Mouse (Mus musculus) G1E (cell line): ENCODE measurements around the gene Zfpl1. TPM values are rescaled to one million over a fixed set of nuclear protein-coding genes. Genes with fewer than 3 reads are reported as not detected.

Source experiments
- ATAC-seq: 2 replicates; pipeline ENCODE4 v1.8.0; 2016; ENCODE audit warnings: mild to moderate bottlenecking; ENCODE audit not compliant: insufficient number of reproducible peaks, poor library complexity, low FRiP score, severe bottlenecking; ENCODE audit errors: extremely low read depth
- DNase-seq: peaks from one replicate; pipeline ENCODE4 v3.0.0; 2012; ENCODE audit warnings: low spot score
- H3K27me3 ChIP-seq: 2 replicates; pipeline ENCODE4 v1.6.1; 2012; ENCODE audit warnings: mild to moderate bottlenecking, low read length, inconsistent platforms; ENCODE audit not compliant: insufficient read depth
- H3K36me3 ChIP-seq: replicated peaks from 2 replicates; pipeline ENCODE3; 2012; ENCODE audit warnings: mild to moderate bottlenecking, inconsistent platforms
- H3K4me1 ChIP-seq: 2 replicates; pipeline ENCODE4 v1.6.1; 2012; ENCODE audit warnings: low read depth, low read length, inconsistent platforms, mixed read lengths; ENCODE audit not compliant: insufficient read depth
- H3K4me3 ChIP-seq: 2 replicates; pipeline ENCODE4 v1.5.1; 2012; ENCODE audit warnings: low read depth, mild to moderate bottlenecking, inconsistent platforms, low read length, moderate library complexity, mixed read lengths
- H3K9me3 ChIP-seq: replicated peaks from 2 replicates; pipeline ENCODE4 v1.6.1; 2012; ENCODE audit warnings: inconsistent platforms
- CTCF ChIP-seq: IDR thresholded peaks from 2 replicates; pipeline ENCODE4 v1.5.1; 2012; ENCODE audit warnings: low read depth, low read length, inconsistent platforms, mixed read lengths
- GATA1 ChIP-seq: IDR thresholded peaks from 2 replicates; pipeline ENCODE4 v1.6.1; 2012; ENCODE audit warnings: borderline replicate concordance, low read length, inconsistent platforms, mixed read lengths
- GATA2 ChIP-seq: IDR thresholded peaks from 2 replicates; pipeline ENCODE4 v1.6.1; 2012; ENCODE audit warnings: low read depth, low read length, inconsistent platforms, borderline replicate concordance
- POLR2AphosphoS5 ChIP-seq: IDR thresholded peaks from 2 replicates; pipeline ENCODE4 v1.6.1; 2012; ENCODE audit warnings: low read depth, low read length, inconsistent platforms; ENCODE audit not compliant: insufficient replicate concordance
- TAL1 ChIP-seq: conservative IDR thresholded peaks from 2 replicates; pipeline ENCODE4 v1.6.1; 2012; ENCODE audit warnings: low read depth, low read length, inconsistent platforms, mixed read lengths
- polyA plus RNA-seq: library from polyadenylated mRNA; stranded (reverse); fragments of >175 nt; gene quantifications from 2 replicates; pipeline ENCODE4 v1.2.3, GENCODE M21; 2012
- total RNA-seq, 2 experiments: library from RNA; stranded (forward) in 1 of 2; stranded (reverse) in 1 of 2; fragments of 200-1000 nt in 1 of 2; fragments of >200 nt in 1 of 2; fragmentation: Nextera tagmentation in 1 of 2; gene quantifications; 2 replicates each; pipeline ENCODE4 v1.2.3; 2014 to 2017

Zfpl1 gene
- total and polyA plus RNA-seq, 3 experiments: 21.6 to 59.9 (median 32.8) TPM

DNA sequence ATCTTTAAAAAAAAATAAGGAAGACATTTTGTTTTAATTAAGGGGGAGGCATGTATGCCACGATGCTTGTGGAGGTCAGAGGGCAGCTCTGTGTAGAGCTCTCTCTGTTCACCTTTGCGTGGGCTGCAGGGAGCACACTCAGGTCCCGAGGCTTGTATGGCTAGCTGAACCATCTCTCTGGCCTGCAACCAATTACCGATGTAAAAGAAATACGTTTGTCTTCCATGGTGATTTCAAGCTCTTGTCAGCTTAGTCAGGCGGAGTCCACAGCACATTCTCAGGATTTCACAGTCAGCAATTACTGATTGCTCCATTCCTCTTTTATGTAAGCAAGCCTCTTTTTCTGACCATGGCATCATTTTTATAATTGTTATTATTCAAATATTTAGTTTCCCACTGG, 16.4 kb upstream of the Zfpl1 start:
- no peak for ATAC-seq
- no peak overlapping the region for H3K4me3 ChIP-seq
- TF ChIP-seq CTCF (no peak), TAL1 (no peak), POLR2AphosphoS5 (no peak), GATA1 (no peak), GATA2 (no peak)

DNA sequence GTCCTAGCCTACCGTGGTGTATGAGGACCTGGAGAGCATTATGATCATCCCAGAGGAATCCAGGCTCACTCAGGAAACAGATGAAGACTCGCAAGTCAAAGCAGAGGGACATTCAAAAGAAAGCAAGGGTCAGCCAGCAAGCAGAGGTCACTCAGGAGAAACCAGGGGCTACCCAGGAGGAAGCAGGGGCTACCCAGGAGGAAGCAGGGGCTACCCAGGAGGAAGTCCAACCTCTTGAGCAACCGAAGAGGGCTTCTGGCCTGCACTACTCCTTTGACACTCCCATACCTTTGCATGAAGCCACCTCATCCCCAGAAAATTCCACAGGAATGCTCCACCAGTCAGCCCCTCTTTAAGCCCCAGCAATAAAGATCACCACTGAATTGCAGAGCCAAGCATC, 13.1 kb upstream of the Zfpl1 start:
- Histone ChIP-seq H3K4me3 (no peak overlapping the region), H3K27me3 (no peaks in the 10 kb centered on the region), H3K9me3 (no peaks in the 10 kb centered on the region), H3K36me3 (peaks cover 76% of the 10 kb centered on the region), H3K4me1 (peaks cover 16% of the 10 kb centered on the region)
- no peak for ATAC-seq
- no peak for TF ChIP-seq TAL1
- no peak for TF ChIP-seq GATA1
- no peak for TF ChIP-seq CTCF
- no peak for TF ChIP-seq GATA2
- TF ChIP-seq POLR2AphosphoS5: no peak
- no peak for DNase-seq

More for the DNA sequence above, 16.4 kb upstream of the Zfpl1 start:
- H3K9me3 ChIP-seq: no peaks in the 10 kb centered on the region
- peaks cover 53% of the 10 kb centered on the region for H3K36me3 ChIP-seq
- H3K27me3 ChIP-seq: no peaks in the 10 kb centered on the region
- DNase-seq: no peak
- peaks cover 46% of the 10 kb centered on the region for H3K4me1 ChIP-seq

DNA sequence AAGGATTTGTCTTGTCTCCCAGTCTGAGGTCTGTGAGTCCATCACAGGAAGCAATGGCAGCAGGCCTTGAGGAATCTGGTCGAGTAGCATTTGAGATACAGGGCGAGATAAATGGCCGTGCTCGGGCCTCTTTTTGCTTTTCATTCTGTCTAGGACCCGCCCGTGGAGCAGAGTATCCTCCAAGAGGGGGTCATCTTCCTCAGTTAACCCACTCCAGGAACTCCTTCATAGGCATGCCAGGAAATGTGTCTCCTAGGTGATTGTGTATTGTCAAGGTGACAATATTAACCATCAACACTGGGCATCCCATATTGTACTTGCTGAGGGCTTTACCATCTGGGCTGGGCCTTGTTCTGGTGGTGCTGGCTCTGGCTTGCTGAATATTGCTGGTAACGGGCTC, 9.4 kb upstream of the Zfpl1 start, which contains the start of gene AC131692.1:
AC131692.1 (plus strand) TSS at position 301 of the 400 bp plus-strand sequence.
- Histone ChIP-seq H3K27me3 (no peaks in the 10 kb centered on the region), H3K4me1 (peaks cover 31% of the 10 kb centered on the region), H3K4me3 (no peak within 1 kb of the TSS), H3K36me3 (peaks cover 98% of the 10 kb centered on the region), H3K9me3 (no peaks in the 10 kb centered on the region)
- TF ChIP-seq GATA1 (no peak), GATA2 (no peak), TAL1 (no peak), POLR2AphosphoS5 (no peak), CTCF (no peak)
- no peak for DNase-seq
- ATAC-seq: no peak

DNA sequence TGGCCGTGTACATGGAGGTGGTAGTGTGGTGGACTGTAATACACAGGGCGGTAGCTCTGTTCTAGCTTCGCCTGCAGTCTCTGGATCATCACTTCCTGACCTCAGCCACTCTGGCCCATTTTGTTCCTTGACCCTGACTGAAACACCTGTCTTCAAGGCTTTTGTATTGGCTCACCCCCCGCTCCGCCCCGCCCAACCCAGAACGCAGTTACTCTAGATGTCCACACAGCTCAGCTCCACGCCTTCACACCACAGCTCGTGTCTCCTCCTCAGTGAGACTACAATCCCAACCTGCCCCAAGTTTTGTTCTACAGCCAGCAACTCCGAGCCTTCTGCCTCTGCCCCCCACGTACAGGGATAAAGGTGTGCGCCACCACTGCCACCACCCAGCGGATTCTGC, 4.1 kb upstream of the Zfpl1 start:
- no peak for DNase-seq
- TF ChIP-seq POLR2AphosphoS5 (no peak), GATA2 (no peak), GATA1 (no peak), CTCF (no peak), TAL1 (no peak)
- no peaks in the 10 kb centered on the region for H3K9me3 ChIP-seq
- H3K27me3 ChIP-seq: no peaks in the 10 kb centered on the region
- no peak for ATAC-seq
- H3K4me3 ChIP-seq: no peak overlapping the region
- peaks cover 84% of the 10 kb centered on the region for H3K36me3 ChIP-seq
- peaks cover 69% of the 10 kb centered on the region for H3K4me1 ChIP-seq

DNA sequence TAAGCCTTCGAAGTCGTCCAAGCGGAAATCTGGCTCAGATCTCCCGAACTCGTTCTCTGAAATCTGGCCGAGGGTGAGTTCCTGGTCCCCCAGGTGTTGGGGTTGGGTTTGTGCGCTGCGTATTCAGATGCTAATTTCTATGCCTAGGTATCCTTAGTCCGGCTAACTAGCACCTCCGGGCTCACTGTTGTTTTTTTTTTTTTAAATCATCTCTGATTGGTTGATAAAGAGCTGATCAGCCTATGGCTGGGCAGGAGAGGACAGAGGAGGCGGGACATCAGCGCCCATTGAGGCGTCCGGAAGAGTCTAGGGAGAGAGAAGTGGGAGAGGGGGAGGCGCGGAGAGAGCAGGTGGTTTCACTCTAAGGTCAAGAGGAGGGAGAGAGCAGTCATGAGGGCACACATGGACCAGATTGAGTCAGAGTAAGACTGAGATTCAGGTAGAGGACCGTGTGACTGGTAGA, 692 bp upstream of the Zfpl1 start:
- DNase-seq (peak; percentile 93), ATAC-seq (peak; percentile 87)
- H3K27me3 ChIP-seq: no peaks in the 10 kb centered on the region
- H3K4me3 ChIP-seq: peak overlapping the region; percentile 93
- no peaks in the 10 kb centered on the region for H3K9me3 ChIP-seq
- H3K4me1 ChIP-seq: peaks cover 68% of the 10 kb centered on the region
- TF ChIP-seq TAL1 (no peak), GATA1 (no peak), POLR2AphosphoS5 (no peak), CTCF (no peak), GATA2 (no peak)
- peaks cover 85% of the 10 kb centered on the region for H3K36me3 ChIP-seq

DNA sequence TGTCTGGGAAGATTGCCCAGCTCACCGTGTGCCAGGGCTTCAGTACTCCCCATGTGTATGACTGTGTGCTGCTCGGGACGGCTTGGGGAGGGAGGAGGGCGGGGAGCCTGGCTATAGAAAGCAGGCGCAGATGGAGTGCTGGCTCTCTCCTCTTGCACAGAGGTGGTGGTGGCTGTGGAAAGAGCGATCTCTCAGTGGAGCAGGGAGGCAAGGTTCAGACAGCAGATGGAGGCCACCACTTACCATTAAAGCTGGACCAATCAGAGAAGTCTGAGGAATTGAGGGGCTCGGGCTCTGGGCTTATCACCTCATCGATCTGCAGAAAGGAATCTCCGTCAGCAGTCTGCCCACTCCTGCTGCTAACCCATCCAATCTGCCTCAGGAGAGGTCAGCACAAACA, 2.6 kb downstream of the Zfpl1 start, which contains the start of gene Gm28374:
Gm28374 (minus strand) TSS at position 101 of the 400 bp plus-strand sequence.
- ATAC-seq: no peak
- H3K4me3 ChIP-seq: no peak within 1 kb of the TSS
- H3K4me1 ChIP-seq: peaks cover 44% of the 10 kb centered on the region
- no peak for TF ChIP-seq POLR2AphosphoS5
- no peak for TF ChIP-seq CTCF
- no peak for TF ChIP-seq GATA1
- TF ChIP-seq TAL1: no peak
- TF ChIP-seq GATA2: no peak
- H3K36me3 ChIP-seq: peaks cover 75% of the 10 kb centered on the region
- H3K27me3 ChIP-seq: no peaks in the 10 kb centered on the region
- H3K9me3 ChIP-seq: no peaks in the 10 kb centered on the region
- DNase-seq: no peak
